Mouse (Mus musculus) intestine, embryonic 14.5 days (tissue): ENCODE data around the gene Cyp27a1. TPM values are rescaled to one million over a fixed set of nuclear protein-coding genes. Genes with fewer than 3 reads are reported as not detected.

Experiments used
- ATAC-seq: fragments of 200-750 bp; cut with Nextera tagmentation; replicated peaks from 2 replicates; pipeline ENCODE4 v1.8.0; 2017; ENCODE audit warnings: low read depth, moderate number of reproducible peaks, moderate TSS enrichment, moderate library complexity; ENCODE audit not compliant: low FRiP score, low TSS enrichment
- DNase-seq: peaks from one replicate; pipeline ENCODE4 v3.0.0-alpha.2; 2018; ENCODE audit warnings: low spot score
- H3K27ac ChIP-seq: fragments of 300-500 bp; sonication (generic); 2 replicates; pipeline ENCODE4 v1.5.1; 2014; ENCODE audit warnings: low read depth, mild to moderate bottlenecking, control low read depth
- H3K27me3 ChIP-seq: fragments of 300-500 bp; sonication (generic); replicated peaks from 2 replicates; pipeline ENCODE4 v1.6.1; 2014; ENCODE audit warnings: low read length, control low read depth; ENCODE audit not compliant: control insufficient read depth, insufficient read depth
- H3K36me3 ChIP-seq: fragments of 300-500 bp; sonication (generic); 2 replicates; pipeline ENCODE4 v1.6.1; 2014; ENCODE audit warnings: low read length, control low read depth; ENCODE audit not compliant: control insufficient read depth, insufficient read depth
- H3K4me1 ChIP-seq: fragments of 300-500 bp; sonication (generic); replicated peaks from 2 replicates; pipeline ENCODE4 v1.6.1; 2014; ENCODE audit warnings: low read length, control low read depth, mixed read lengths; ENCODE audit not compliant: control insufficient read depth, insufficient read depth
- H3K4me2 ChIP-seq: fragments of 300-500 bp; sonication (generic); 2 replicates; pipeline ENCODE4 v1.6.1; 2014; ENCODE audit warnings: low read length
- H3K4me3 ChIP-seq: fragments of 300-500 bp; sonication (generic); 2 replicates; pipeline ENCODE4 v1.5.1; 2014; ENCODE audit warnings: low read depth, low read length, control low read depth, mixed read lengths
- H3K9ac ChIP-seq: fragments of 300-500 bp; sonication (generic); 2 replicates; pipeline ENCODE4 v1.6.1; 2014; ENCODE audit warnings: mild to moderate bottlenecking, low read length
- H3K9me3 ChIP-seq: fragments of 300-500 bp; sonication (generic); 2 replicates; pipeline ENCODE4 v1.6.1; 2016; ENCODE audit warnings: low read length, control low read depth; ENCODE audit not compliant: control insufficient read depth
- WGBS: fragments of 180-500 bp; shearing (Covaris S2); extraction: QIAGEN DNeasy Blood & Tissue Kit; methylation state at CpG from one replicate; pipeline ENCODE4 v1.1.7; 2014; 5-methylcytosine and 5-hydroxymethylcytosine counted together
- polyA plus RNA-seq: library from polyadenylated mRNA; unstranded; fragments of >200 nt; fragmentation: Nextera tagmentation; extraction: Ambion mirVana; gene quantifications from 2 replicates; pipeline ENCODE4 v1.2.1, GENCODE M21; 2014

Gene Cyp27a1
- polyA plus RNA-seq, 1 experiment from 2014 or later: 6.4 TPM

- WGBS: 69% methylated on average over 2 of the region's 2 CpGs
- no peak overlapping the region for H3K4me2 ChIP-seq
Observed at GRCm38 (mm10) chr1:74723748-74724147, 10.4 kb downstream of the Cyp27a1 start.

DNA sequence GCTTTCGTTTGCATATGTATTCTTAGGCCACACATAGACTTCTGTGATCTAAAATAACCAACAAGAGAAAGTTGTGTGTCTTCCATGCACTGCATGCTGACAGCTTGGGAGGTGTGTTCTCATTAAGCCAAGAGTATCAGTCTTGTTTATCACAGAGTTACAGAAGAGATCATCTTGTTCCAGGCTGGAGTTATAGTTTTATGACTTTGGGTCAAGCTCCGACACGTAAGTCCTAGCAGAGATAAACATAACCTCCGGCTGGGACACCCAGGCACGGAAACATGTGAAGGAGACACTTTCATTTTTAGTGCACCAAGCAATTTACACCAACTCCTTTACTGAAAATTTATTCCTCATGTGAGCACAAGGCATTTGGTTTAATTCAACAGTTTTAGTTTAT is 12.7 kb downstream of the Cyp27a1 start:
- 27% methylated on average over 5 of the region's 5 CpGs for WGBS
- ATAC-seq (no peak), DNase-seq (no peak)
- no peaks in the 10 kb centered on the region for H3K9me3 ChIP-seq
- no peaks in the 10 kb centered on the region for H3K27me3 ChIP-seq
- H3K36me3 ChIP-seq: no peaks in the 10 kb centered on the region
- H3K4me2 ChIP-seq: no peak overlapping the region
- no peak overlapping the region for H3K4me3 ChIP-seq
- no peak overlapping the region for H3K9ac ChIP-seq
- H3K4me1 ChIP-seq: no peaks in the 10 kb centered on the region
- H3K27ac ChIP-seq: no peak overlapping the region

More at GRCm38 (mm10) chr1:74723748-74724147, 10.4 kb downstream of the Cyp27a1 start:
- Histone ChIP-seq H3K27ac (no peak overlapping the region), H3K4me3 (no peak overlapping the region), H3K4me1 (no peaks in the 10 kb centered on the region), H3K9ac (no peak overlapping the region), H3K9me3 (no peaks in the 10 kb centered on the region), H3K27me3 (no peaks in the 10 kb centered on the region), H3K36me3 (no peaks in the 10 kb centered on the region)
- ATAC-seq: no peak
- DNase-seq: no peak

DNA sequence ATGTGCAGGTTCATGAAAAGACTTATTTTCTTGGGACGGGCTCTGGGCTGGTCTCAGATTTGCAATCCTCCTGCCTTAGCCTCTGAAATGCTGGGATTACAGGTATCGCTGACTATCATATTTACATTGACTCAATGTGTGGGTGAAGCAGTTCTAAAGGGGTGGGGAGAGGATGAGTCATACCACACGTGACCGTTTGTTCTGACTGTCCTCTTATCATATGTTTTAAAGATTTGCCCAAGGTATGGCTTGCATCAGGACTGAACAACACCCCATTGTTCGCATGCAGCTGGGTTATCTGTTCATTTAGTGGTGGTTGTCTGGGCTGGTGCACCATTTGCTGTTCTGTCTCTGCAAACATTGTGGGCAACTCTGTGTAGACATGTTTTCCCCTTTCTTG is 13.3 kb downstream of the Cyp27a1 start:
- Histone ChIP-seq H3K4me3 (no peak overlapping the region), H3K36me3 (no peaks in the 10 kb centered on the region), H3K4me2 (no peak overlapping the region), H3K4me1 (no peaks in the 10 kb centered on the region), H3K9me3 (no peaks in the 10 kb centered on the region), H3K27me3 (no peaks in the 10 kb centered on the region), H3K9ac (no peak overlapping the region), H3K27ac (no peak overlapping the region)
- DNase-seq: peak; percentile 59
- ATAC-seq: peak; percentile 82
- 60% methylated on average over 5 of the region's 5 CpGs for WGBS

DNA sequence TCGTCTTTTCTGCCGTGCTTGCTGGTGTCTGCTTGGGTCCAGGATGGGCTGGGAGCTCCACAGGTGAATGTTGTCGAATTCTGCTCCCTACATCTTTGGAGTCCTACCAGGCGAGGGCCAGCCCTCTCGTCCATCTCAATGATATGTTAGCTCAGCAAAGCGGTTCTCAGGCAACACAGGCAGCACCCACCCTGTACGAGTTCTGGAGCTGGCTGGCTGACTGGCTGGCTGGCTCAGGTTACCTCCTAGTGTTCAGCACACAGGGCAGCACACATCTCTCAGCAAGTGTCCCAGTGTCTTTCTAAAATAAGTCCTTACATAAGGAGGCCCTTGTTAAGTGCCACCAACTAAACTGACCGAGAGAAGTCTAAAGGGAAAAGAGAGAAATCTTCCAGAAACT is 15.1 kb downstream of the Cyp27a1 start:
- no peaks in the 10 kb centered on the region for H3K4me1 ChIP-seq
- no peaks in the 10 kb centered on the region for H3K9me3 ChIP-seq
- WGBS: 60% methylated on average over 8 of the region's 8 CpGs
- no peak overlapping the region for H3K4me2 ChIP-seq
- H3K4me3 ChIP-seq: no peak overlapping the region
- no peak overlapping the region for H3K27ac ChIP-seq
- DNase-seq (no peak), ATAC-seq (no peak)
- no peaks in the 10 kb centered on the region for H3K27me3 ChIP-seq
- H3K9ac ChIP-seq: no peak overlapping the region
- H3K36me3 ChIP-seq: no peaks in the 10 kb centered on the region

DNA sequence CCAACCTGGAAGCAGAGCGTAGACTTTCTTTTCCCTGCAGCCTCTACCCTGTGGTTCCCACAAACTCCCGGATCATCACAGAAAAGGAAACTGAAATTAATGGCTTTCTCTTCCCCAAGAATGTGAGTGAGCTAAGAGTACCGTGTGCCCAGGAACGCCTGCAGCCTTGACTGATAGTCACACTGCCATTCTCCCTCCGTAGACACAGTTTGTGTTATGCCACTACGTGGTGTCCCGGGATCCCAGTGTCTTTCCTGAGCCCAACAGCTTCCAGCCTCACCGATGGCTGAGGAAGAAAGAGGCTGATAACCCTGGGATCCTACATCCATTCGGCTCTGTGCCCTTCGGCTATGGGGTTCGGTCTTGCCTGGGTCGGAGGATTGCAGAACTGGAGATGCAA is 23.6 kb downstream of the Cyp27a1 start:
- Histone ChIP-seq H3K4me3 (no peak overlapping the region), H3K4me2 (no peak overlapping the region), H3K27ac (no peak overlapping the region), H3K4me1 (no peaks in the 10 kb centered on the region), H3K9me3 (no peaks in the 10 kb centered on the region), H3K27me3 (no peaks in the 10 kb centered on the region), H3K9ac (no peak overlapping the region), H3K36me3 (no peaks in the 10 kb centered on the region)
- DNase-seq (no peak), ATAC-seq (no peak)
- 84% methylated on average over 12 of the region's 12 CpGs for WGBS

DNA sequence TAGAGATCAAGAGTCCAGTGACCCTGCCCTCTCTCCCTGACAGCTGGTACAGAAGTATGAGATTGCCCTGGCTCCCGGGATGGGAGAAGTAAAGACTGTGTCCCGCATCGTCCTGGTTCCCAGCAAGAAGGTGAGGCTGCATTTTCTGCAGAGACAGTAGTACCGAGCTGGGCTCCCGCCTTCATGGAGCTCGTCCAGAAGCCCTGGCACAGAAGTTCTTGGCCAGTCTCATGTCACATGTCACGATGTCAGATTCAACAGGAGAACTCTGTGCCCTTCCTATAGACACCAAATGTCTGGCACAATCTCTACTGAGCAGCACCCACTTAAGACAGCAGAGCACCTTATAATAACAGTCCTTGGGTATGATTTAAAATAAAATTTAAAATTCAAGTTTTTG is 24.1 kb downstream of the Cyp27a1 start:
- H3K36me3 ChIP-seq: no peaks in the 10 kb centered on the region
- DNase-seq: no peak
- no peaks in the 10 kb centered on the region for H3K4me1 ChIP-seq
- 85% methylated on average over 7 of the region's 7 CpGs for WGBS
- no peak overlapping the region for H3K9ac ChIP-seq
- no peak overlapping the region for H3K27ac ChIP-seq
- no peak overlapping the region for H3K4me2 ChIP-seq
- H3K27me3 ChIP-seq: no peaks in the 10 kb centered on the region
- no peak overlapping the region for H3K4me3 ChIP-seq
- no peak for ATAC-seq
- H3K9me3 ChIP-seq: no peaks in the 10 kb centered on the region

- H3K27me3 ChIP-seq: no peaks in the 10 kb centered on the region
- no peak overlapping the region for H3K4me2 ChIP-seq
- no peak overlapping the region for H3K4me3 ChIP-seq
- no peak overlapping the region for H3K9ac ChIP-seq
- DNase-seq (no peak), ATAC-seq (no peak)
- H3K4me1 ChIP-seq: no peaks in the 10 kb centered on the region
- no peaks in the 10 kb centered on the region for H3K36me3 ChIP-seq
- H3K27ac ChIP-seq: no peak overlapping the region
- 79% methylated on average over 7 of the region's 7 CpGs for WGBS
- no peaks in the 10 kb centered on the region for H3K9me3 ChIP-seq
Observed at GRCm38 (mm10) chr1:74740846-74741245, 27.5 kb downstream of the Cyp27a1 start.

DNA sequence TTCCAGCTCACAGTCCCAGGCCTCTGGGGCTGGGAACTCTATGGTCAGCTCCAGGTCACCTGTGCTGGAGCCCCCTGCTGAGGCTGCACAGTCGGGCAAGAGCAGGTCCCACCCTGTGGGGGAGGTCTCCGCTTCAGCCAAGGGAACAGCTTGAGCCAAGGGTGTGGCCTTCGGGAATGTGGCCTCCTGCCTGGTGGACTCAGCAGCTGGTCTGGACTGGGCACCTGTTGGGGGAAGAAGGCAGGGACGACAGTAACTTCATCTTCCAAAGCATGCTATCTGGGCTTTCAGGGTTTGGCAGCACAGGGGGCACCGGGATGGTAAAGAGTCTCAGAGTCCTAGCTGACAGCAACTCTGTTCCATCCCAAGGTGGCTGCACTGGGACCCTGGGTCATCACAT is 34.0 kb downstream of the Cyp27a1 start:
- no peaks in the 10 kb centered on the region for H3K4me1 ChIP-seq
- ATAC-seq: no peak
- 57% methylated on average over 5 of the region's 5 CpGs for WGBS

DNA sequence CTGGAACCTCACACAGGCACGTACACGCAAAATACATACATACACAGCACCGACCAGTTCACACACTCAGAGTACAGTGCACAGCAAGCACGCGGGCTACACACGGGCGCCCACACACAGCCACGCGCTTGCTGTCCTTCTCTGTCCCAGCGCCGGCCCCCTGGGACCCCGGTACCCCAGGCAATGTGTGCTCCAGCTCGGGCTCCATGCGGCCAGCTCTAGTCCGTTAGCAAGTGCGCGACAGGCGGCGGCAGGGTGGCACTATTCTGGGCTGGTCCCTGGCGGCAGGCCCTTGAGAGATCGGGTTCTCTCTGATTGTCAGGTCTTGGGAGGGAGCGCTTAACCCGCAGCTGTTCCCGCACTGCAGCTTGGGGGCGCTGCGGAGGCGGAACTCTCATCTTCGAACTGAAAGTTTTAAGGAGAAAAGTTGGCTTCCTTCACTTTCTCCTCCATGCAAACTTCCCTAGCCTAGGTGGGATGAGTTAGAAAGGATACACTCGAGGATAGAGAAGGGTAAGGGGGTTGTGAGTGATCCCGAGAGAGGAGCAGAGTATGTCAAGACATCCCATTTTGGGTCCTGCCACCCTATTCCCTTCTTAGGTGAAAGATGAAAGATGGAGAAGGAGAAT is 35.4 kb downstream of the Cyp27a1 start, which contains the start of gene Prkag3:
Gene Prkag3, minus strand, starts transcription at position 579 of the 629 bp plus-strand sequence.
- H3K27ac ChIP-seq: no peak within 1 kb of the TSS
- H3K27me3 ChIP-seq: peaks cover 23% of the 10 kb centered on the region; the same call in 1 of the 2 replicates
- ATAC-seq (peak; percentile 66), DNase-seq (peak; percentile 77)
- H3K9ac ChIP-seq: no peak within 1 kb of the TSS; the same call in 1 of the 2 replicates
- H3K4me2 ChIP-seq: peak within 1 kb of the TSS; percentile 46
- H3K9me3 ChIP-seq: no peaks in the 10 kb centered on the region
- 9% methylated on average over 30 of the region's 30 CpGs for WGBS
- H3K4me1 ChIP-seq: no peaks in the 10 kb centered on the region
- H3K4me3 ChIP-seq: peak within 1 kb of the TSS; percentile 7; the same call in 1 of the 2 replicates
- no peaks in the 10 kb centered on the region for H3K36me3 ChIP-seq

More for the DNA sequence above, 34.0 kb downstream of the Cyp27a1 start:
- DNase-seq: no peak
- Histone ChIP-seq H3K9me3 (no peaks in the 10 kb centered on the region), H3K36me3 (no peaks in the 10 kb centered on the region), H3K4me3 (no peak overlapping the region), H3K27ac (no peak overlapping the region), H3K4me2 (no peak overlapping the region), H3K27me3 (peaks cover 23% of the 10 kb centered on the region; the same call in 1 of the 2 replicates), H3K9ac (no peak overlapping the region)
